ENCODE assay signal across 13 mouse cellular contexts in the genomic region with DNA sequence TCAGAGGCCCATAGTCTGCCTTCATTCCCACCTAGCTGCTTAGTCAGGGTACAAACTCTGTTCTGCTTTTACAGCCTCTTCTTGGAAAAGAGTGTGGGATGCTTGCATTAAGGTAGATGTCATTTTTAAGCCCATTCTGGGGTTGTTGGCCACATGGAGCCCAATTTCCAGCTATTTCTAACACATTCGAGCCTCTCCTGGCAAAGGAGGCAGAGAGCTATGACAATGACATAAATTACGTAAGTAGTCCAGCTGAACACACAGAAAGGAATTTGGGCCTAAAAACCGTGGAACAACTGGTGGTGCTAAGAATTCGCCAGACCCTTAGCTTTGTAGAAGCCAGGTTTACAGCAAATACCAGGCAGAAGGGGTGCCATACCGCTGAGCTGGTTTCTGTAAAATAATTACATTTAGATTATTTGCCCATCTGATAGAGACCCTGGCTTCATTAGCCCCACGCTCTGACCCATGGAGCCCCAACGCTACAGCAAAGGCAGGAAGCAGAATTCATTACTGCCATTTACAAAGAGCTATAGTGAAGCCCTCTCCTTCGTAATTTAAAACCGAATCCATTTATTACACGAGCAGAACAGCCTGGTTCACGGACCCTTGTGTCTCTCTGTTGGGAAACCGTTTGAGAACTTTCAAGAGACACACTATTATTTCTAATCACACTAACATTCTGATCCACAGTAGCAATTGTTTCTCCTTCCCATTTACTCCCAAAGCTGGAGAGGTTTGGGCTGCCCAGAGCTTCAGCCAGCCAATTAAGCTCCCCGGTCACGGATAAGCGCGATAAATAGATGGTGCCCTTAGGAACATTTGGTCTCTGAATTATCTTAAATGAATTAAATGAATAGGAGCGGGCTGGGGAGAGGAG. TPM values are rescaled to one million over a fixed set of nuclear protein-coding genes. Genes with fewer than 3 reads are reported as not detected.
DNase-seq lines count a peak whose midpoint lies in the region; ATAC-seq and TF ChIP-seq lines count a peak whose summit lies in the region.
"Had no signal": no experiment of that assay in that cellular context is flagged by ENCODE, and none has a peak within 500 bp of the region (broad histone marks: within the 10 kb centered on the region; RNA-seq: fewer than 3 reads in every experiment).

No protein-coding gene starts in this region.

- intact Hi-C loops in left cerebral cortex, adult 2 months (cut with DNase I), result no loop called here
- intact Hi-C loops in left cerebral cortex, postnatal 10 days (cut with DNase I), result no loop called here

- H3K9ac ChIP-seq in embryonic facial prominence, embryonic 15.5 days, result no peak overlapping the region
- H3K9ac ChIP-seq in hindbrain, postnatal 0 days (replicated peaks; ENCODE audit: low read length), result no peak overlapping the region
- H3K9ac ChIP-seq in neural tube, embryonic 13.5 days, result no peak overlapping the region
- H3K9ac ChIP-seq: intestine, embryonic 15.5 days had no signal

- TF ChIP-seq CTCF in left cerebral cortex, adult 2 months (IDR thresholded peaks at IDR 0.05), result no peak
- no peak for TF ChIP-seq CTCF in hindbrain, postnatal 0 days (IDR thresholded peaks at IDR 0.05; ENCODE audit: low read depth)

- peak overlapping the region; percentile 78 for H3K27ac ChIP-seq in left cerebral cortex, adult 2 months
- 0 out of 2 replicates have a peak overlapping the region, but pooled peaks have one; percentile 1 for H3K27ac ChIP-seq in embryonic facial prominence, embryonic 15.5 days (replicated peaks)
- H3K27ac ChIP-seq in hindbrain, postnatal 0 days, result 0 out of 2 replicates have a peak overlapping the region, but pooled peaks have one; percentile 37
- H3K27ac ChIP-seq in neural tube, embryonic 13.5 days (replicated peaks), result peak overlapping the region; percentile 83
- H3K27ac ChIP-seq: intestine, embryonic 15.5 days had no signal

- H3K36me3 ChIP-seq in embryonic facial prominence, embryonic 15.5 days, result no peaks in the 10 kb centered on the region
- H3K36me3 ChIP-seq in hindbrain, postnatal 0 days (ENCODE audit: insufficient read depth, low read length), result no peaks in the 10 kb centered on the region
- H3K36me3 ChIP-seq in neural tube, embryonic 13.5 days, result no peaks in the 10 kb centered on the region
- H3K36me3 ChIP-seq: intestine, embryonic 15.5 days had no signal

- H3K4me2 ChIP-seq in embryonic facial prominence, embryonic 15.5 days (replicated peaks), result no peak overlapping the region
- no peak overlapping the region for H3K4me2 ChIP-seq in hindbrain, postnatal 0 days (ENCODE audit: low read depth, low read length)
- H3K4me2 ChIP-seq in neural tube, embryonic 13.5 days, result peak overlapping the region; percentile 25
- H3K4me2 ChIP-seq: intestine, embryonic 15.5 days had no signal

- DNase-seq in left cerebral cortex, adult 2 months (ENCODE audit: extremely low spot score in 1 of 2, low spot score in 2 of 2), result no peak
- no peak for DNase-seq in left cerebral cortex, postnatal 10 days (ENCODE audit: extremely low spot score in 1 of 2, low spot score in 2 of 2)
- peak; percentile 41 for DNase-seq in hindbrain, postnatal 0 days (ENCODE audit: low spot score)
- no peak for DNase-seq in spleen, postnatal 14 days (ENCODE audit: low spot score in 2 of 2)
- no peak for DNase-seq in urinary bladder, postnatal 14 days (ENCODE audit: low spot score)
- DNase-seq in urinary bladder, postnatal 25 days (ENCODE audit: low spot score), result no peak
- DNase-seq: heart, adult 18-20 months had no signal

- H3K27me3 ChIP-seq in embryonic facial prominence, embryonic 15.5 days, result no peaks in the 10 kb centered on the region
- no peaks in the 10 kb centered on the region for H3K27me3 ChIP-seq in hindbrain, postnatal 0 days (ENCODE audit: insufficient read depth, low read length)
- H3K27me3 ChIP-seq in neural tube, embryonic 13.5 days, result no peaks in the 10 kb centered on the region
- H3K27me3 ChIP-seq: CH12.LX; intestine, embryonic 15.5 days had no signal

- peaks cover 20% of the 10 kb centered on the region for H3K4me1 ChIP-seq in embryonic facial prominence, embryonic 15.5 days
- peaks cover 11% of the 10 kb centered on the region; the same call in 1 of the 2 replicates for H3K4me1 ChIP-seq in hindbrain, postnatal 0 days (ENCODE audit: insufficient read depth, low read length)
- peaks cover 30% of the 10 kb centered on the region for H3K4me1 ChIP-seq in neural tube, embryonic 13.5 days (replicated peaks)
- H3K4me1 ChIP-seq: intestine, embryonic 15.5 days had no signal

- 58% methylated on average over 17 of the region's 17 CpGs for WGBS in embryonic facial prominence, embryonic 15.5 days
- WGBS in hindbrain, postnatal 0 days, result 45% methylated on average over 17 of the region's 17 CpGs
- 21% methylated on average over 17 of the region's 17 CpGs for WGBS in neural tube, embryonic 13.5 days

- H3K9me3 ChIP-seq in embryonic facial prominence, embryonic 15.5 days (replicated peaks), result no peaks in the 10 kb centered on the region
- no peaks in the 10 kb centered on the region for H3K9me3 ChIP-seq in hindbrain, postnatal 0 days (ENCODE audit: low read length)
- H3K9me3 ChIP-seq in neural tube, embryonic 13.5 days, result no peaks in the 10 kb centered on the region
- H3K9me3 ChIP-seq: intestine, embryonic 15.5 days had no signal

- H3K4me3 ChIP-seq in left cerebral cortex, adult 2 months, result no peak overlapping the region
- H3K4me3 ChIP-seq in embryonic facial prominence, embryonic 15.5 days (replicated peaks), result no peak overlapping the region
- H3K4me3 ChIP-seq in hindbrain, postnatal 0 days (ENCODE audit: low read length), result no peak overlapping the region
- H3K4me3 ChIP-seq in neural tube, embryonic 13.5 days, result no peak overlapping the region
- H3K4me3 ChIP-seq: intestine, embryonic 15.5 days had no signal

- no peak for ATAC-seq in embryonic facial prominence, embryonic 15.5 days (ENCODE audit: insufficient number of reproducible peaks, low FRiP score, low TSS enrichment, low read depth)
- peak; percentile 35; the same call in 1 of the 2 replicates for ATAC-seq in hindbrain, postnatal 0 days
- ATAC-seq in neural tube, embryonic 13.5 days (ENCODE audit: low read depth), result peak; percentile 37; the same call in 1 of the 2 replicates
- ATAC-seq: intestine, embryonic 15.5 days had no signal

RNA-seq across cellular contexts. Expression of a gene that starts 12.0 kb away (rescaled TPM):
- total RNA-seq in left cerebral cortex, adult 2 months (2021), result under 1 TPM in 1 of 2 experiments, not detected in 1; 0.16 TPM
- total RNA-seq in left cerebral cortex, postnatal 10 days (2021), result under 1 TPM; 0.15 to 0.16 TPM
- 5.1 and 6.3 TPM in 2 replicates for polyA plus RNA-seq in embryonic facial prominence, embryonic 15.5 days (2015; fragmentation: Nextera tagmentation; extraction: Ambion mirVana)
- 0.11 and 0.16 TPM in 2 replicates for total RNA-seq in hindbrain, postnatal 0 days (2014; rRNA removed)
- polyA plus RNA-seq in hindbrain, postnatal 0 days (2015; fragmentation: Nextera tagmentation; extraction: Ambion mirVana), result 0.45 and 0.53 TPM in 2 replicates
- 0.59 and 0.87 TPM in 2 replicates for polyA plus RNA-seq in neural tube, embryonic 13.5 days (2015; fragmentation: Nextera tagmentation; extraction: Ambion mirVana)
- total RNA-seq: CH12.LX; heart, adult 18-20 months; megakaryocyte-erythroid progenitor cell, adult 5-6 weeks had no signal

RNA-seq across cellular contexts. Expression of a gene that starts 30.6 kb away (rescaled TPM):
- total RNA-seq in left cerebral cortex, adult 2 months (2021), result not detected
- total RNA-seq in left cerebral cortex, postnatal 10 days (2021), result not detected
- polyA plus RNA-seq in embryonic facial prominence, embryonic 15.5 days (2015; fragmentation: Nextera tagmentation; extraction: Ambion mirVana), result 0.43 and 1.3 TPM in 2 replicates
- total RNA-seq in hindbrain, postnatal 0 days (2014; rRNA removed), result not detected in 2 replicates
- 0.14 TPM in 1 of 2 replicates, not detected in the other for polyA plus RNA-seq in hindbrain, postnatal 0 days (2015; fragmentation: Nextera tagmentation; extraction: Ambion mirVana)
- polyA plus RNA-seq in neural tube, embryonic 13.5 days (2015; fragmentation: Nextera tagmentation; extraction: Ambion mirVana), result not detected in 2 replicates
- total RNA-seq: CH12.LX; heart, adult 18-20 months; left cerebral cortex, postnatal 36 days; megakaryocyte-erythroid progenitor cell, adult 5-6 weeks had no signal

RNA-seq across cellular contexts. Expression of a gene that starts 38.8 kb away (rescaled TPM):
- total RNA-seq in left cerebral cortex, adult 2 months (2021), result 1 to 10 TPM in 1 of 2 experiments, under 1 TPM in 1; 0.61 to 1.2 TPM
- total RNA-seq in left cerebral cortex, postnatal 10 days (2021), result 1 to 10 TPM; 3.6 to 4.6 TPM
- 3.4 and 5.2 TPM in 2 replicates for polyA plus RNA-seq in embryonic facial prominence, embryonic 15.5 days (2015; fragmentation: Nextera tagmentation; extraction: Ambion mirVana)
- total RNA-seq in hindbrain, postnatal 0 days (2014; rRNA removed), result 6.2 and 8.1 TPM in 2 replicates
- 14.9 and 15.7 TPM in 2 replicates for polyA plus RNA-seq in hindbrain, postnatal 0 days (2015; fragmentation: Nextera tagmentation; extraction: Ambion mirVana)
- 6.2 and 7.8 TPM in 2 replicates for polyA plus RNA-seq in neural tube, embryonic 13.5 days (2015; fragmentation: Nextera tagmentation; extraction: Ambion mirVana)
- total RNA-seq: CH12.LX; megakaryocyte-erythroid progenitor cell, adult 5-6 weeks had no signal

RNA-seq across cellular contexts. Expression of a gene that starts 58.8 kb away (rescaled TPM):
- not detected for total RNA-seq in left cerebral cortex, adult 2 months (2021)
- not detected for total RNA-seq in left cerebral cortex, postnatal 10 days (2021)
- 0.98 and 1.2 TPM in 2 replicates for polyA plus RNA-seq in embryonic facial prominence, embryonic 15.5 days (2015; fragmentation: Nextera tagmentation; extraction: Ambion mirVana)
- total RNA-seq in hindbrain, postnatal 0 days (2014; rRNA removed), result 0.68 and 0.84 TPM in 2 replicates
- polyA plus RNA-seq in hindbrain, postnatal 0 days (2015; fragmentation: Nextera tagmentation; extraction: Ambion mirVana), result 0.40 and 0.68 TPM in 2 replicates
- 0.25 and 0.52 TPM in 2 replicates for polyA plus RNA-seq in neural tube, embryonic 13.5 days (2015; fragmentation: Nextera tagmentation; extraction: Ambion mirVana)
- total RNA-seq: CH12.LX; heart, adult 18-20 months; left cerebral cortex, postnatal 36 days; megakaryocyte-erythroid progenitor cell, adult 5-6 weeks had no signal

Comparison
In these comparisons a context has a peak if more than half of its experiments do, and no peak if none do; other contexts are left out.
1. H3K27ac ChIP-seq: peak in every context shown above with its lines; median percentile 83 in neural tube, embryonic 13.5 days; 78 in left cerebral cortex, adult 2 months; 37 in hindbrain, postnatal 0 days; 1 in embryonic facial prominence, embryonic 15.5 days.